Mouse (Mus musculus) heart, embryonic 15.5 days (tissue): Measurements from ENCODE around the gene Gm11007. TPM values are rescaled to one million over a fixed set of nuclear protein-coding genes. Genes with fewer than 3 reads are reported as not detected.
"Not testable (repeated sequence)": the region's sequence is repeated elsewhere in the genome, so short reads cannot be mapped to it uniquely, and the experiment has no call there.

Experiments used
- ATAC-seq: fragments of 200-750 bp; cut with Nextera tagmentation; replicated peaks from 2 replicates; pipeline ENCODE4 v1.8.0; 2017; ENCODE audit warnings: low read depth, moderate TSS enrichment; ENCODE audit not compliant: insufficient number of reproducible peaks, insufficient read depth, low FRiP score
- H3K27ac ChIP-seq: fragments of 300-500 bp; sonication (generic); 2 replicates; pipeline ENCODE4 v1.5.1; 2015; ENCODE audit warnings: mild to moderate bottlenecking, inconsistent platforms
- H3K27me3 ChIP-seq: fragments of 300-500 bp; sonication (generic); 2 replicates; pipeline ENCODE4 v1.6.1; 2015; ENCODE audit warnings: inconsistent platforms
- H3K36me3 ChIP-seq: fragments of 300-500 bp; sonication (generic); 2 replicates; pipeline ENCODE4 v1.6.1; 2015; ENCODE audit warnings: mild to moderate bottlenecking, inconsistent platforms
- H3K4me1 ChIP-seq: fragments of 300-500 bp; sonication (generic); replicated peaks from 2 replicates; pipeline ENCODE4 v1.6.1; 2015; ENCODE audit warnings: inconsistent platforms
- H3K4me2 ChIP-seq: fragments of 300-500 bp; sonication (generic); 2 replicates; pipeline ENCODE4 v1.6.1; 2015; ENCODE audit warnings: inconsistent platforms, mild to moderate bottlenecking, moderate library complexity
- H3K4me3 ChIP-seq: fragments of 300-500 bp; sonication (generic); 2 replicates; pipeline ENCODE4 v1.5.1; 2015; ENCODE audit warnings: mild to moderate bottlenecking, inconsistent platforms
- H3K9ac ChIP-seq: fragments of 300-500 bp; sonication (generic); 2 replicates; pipeline ENCODE4 v1.6.1; 2015; ENCODE audit warnings: mild to moderate bottlenecking, inconsistent platforms
- H3K9me3 ChIP-seq: fragments of 300-500 bp; sonication (generic); replicated peaks from 2 replicates; pipeline ENCODE4 v1.6.1; 2016; ENCODE audit warnings: inconsistent platforms
- WGBS: fragments of 180-500 bp; shearing (Covaris S2); methylation state at CpG from one replicate; pipeline ENCODE4 v1.1.7; 2015; ENCODE audit warnings: mixed read lengths; 5-methylcytosine and 5-hydroxymethylcytosine counted together
- polyA plus RNA-seq: library from polyadenylated mRNA; unstranded; fragments of >200 nt; fragmentation: Nextera tagmentation; extraction: Ambion mirVana; gene quantifications from 2 replicates; pipeline ENCODE4 v1.2.1, GENCODE M21; 2015

Gm11007 gene
- not detected in 2 replicates for polyA plus RNA-seq

DNA sequence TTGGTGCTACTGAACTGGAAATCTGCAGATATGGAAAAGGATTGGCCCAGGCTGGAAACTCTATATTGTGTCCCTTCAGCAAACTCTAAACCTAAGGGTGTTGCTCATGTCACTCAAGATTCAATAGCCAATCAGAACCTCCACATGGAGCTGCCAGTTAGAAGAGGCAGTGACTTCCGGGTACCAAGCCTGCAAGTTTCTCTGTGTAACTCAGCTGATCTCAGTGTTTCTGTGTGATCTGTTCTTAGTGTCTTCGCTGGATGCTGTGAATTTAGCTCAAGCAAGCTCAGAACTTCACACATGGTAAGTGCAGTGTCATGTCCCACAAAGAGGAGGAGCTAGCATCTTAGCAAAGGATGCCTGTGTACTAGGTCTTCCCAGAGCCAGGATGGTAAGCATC lies at the start of gene Gm11007:
Gene Gm11007 (plus strand): TSS at position 301 of the 400 bp plus-strand sequence.
- WGBS: no CpG with 5 or more reads among the region's 2 CpGs
- not testable (repeated sequence) for H3K36me3 ChIP-seq, H3K4me1 ChIP-seq, H3K27me3 ChIP-seq, H3K27ac ChIP-seq, H3K4me2 ChIP-seq, H3K4me3 ChIP-seq, H3K9me3 ChIP-seq, H3K9ac ChIP-seq, ATAC-seq

Other genes with a start within 250 kb of the Gm11007 start
- gene Gm4724, start 208.2 kb upstream of the Gm11007 start, polyA plus RNA-seq: 7.6 TPM in 2 replicates
- 6.4 and 7.9 TPM in 2 replicates for gene Zfp965, start 174.0 kb upstream of the Gm11007 start, polyA plus RNA-seq
- gene Zfp969, start 59.7 kb downstream of the Gm11007 start, polyA plus RNA-seq: 16.9 and 21.8 TPM in 2 replicates
- gene Gm2007, start 97.6 kb downstream of the Gm11007 start, polyA plus RNA-seq: not detected in 2 replicates
- 3.9 and 4.9 TPM in 2 replicates for gene Gm14288, start 157.1 kb downstream of the Gm11007 start, polyA plus RNA-seq
- gene Gm6710, start 225.2 kb downstream of the Gm11007 start, polyA plus RNA-seq: 12.6 and 13.5 TPM in 2 replicates